Mouse (Mus musculus): ENCODE measurements around the gene Ptprg. TPM values are rescaled to one million over a fixed set of nuclear protein-coding genes. Genes with fewer than 3 reads are reported as not detected.

Gene Ptprg
- polyA plus RNA-seq, 1 experiment = 16.6 TPM

- H3K27me3 ChIP-seq (ENCODE audit: control insufficient read depth, insufficient read depth, insufficient read length) = no peaks in the 10 kb centered on the region
- H3K79me2 ChIP-seq (ENCODE audit: control insufficient read depth, insufficient read depth) = no peaks in the 10 kb centered on the region
- no peaks in the 10 kb centered on the region for H3K36me3 ChIP-seq (ENCODE audit: control insufficient read depth, insufficient read depth)
- TF ChIP-seq MYOD1 (IDR thresholded peaks at IDR 0.05; ENCODE audit: control insufficient read depth, insufficient read length, low read depth) = no peak
- no peak for TF ChIP-seq FOSL1 (IDR thresholded peaks at IDR 0.05; ENCODE audit: insufficient read depth, low read length, poor library complexity, severe bottlenecking)
- no peak for TF ChIP-seq MYOG (IDR thresholded peaks at IDR 0.05; ENCODE audit: control insufficient read depth, extremely low read depth, insufficient read length)
- no peak for TF ChIP-seq USF1 (IDR thresholded peaks at IDR 0.05; ENCODE audit: low read depth)
- no peak for TF ChIP-seq CTCF (IDR thresholded peaks at IDR 0.05; ENCODE audit: control insufficient read depth, insufficient read depth, insufficient read length)
- no peak for TF ChIP-seq MAX (IDR thresholded peaks at IDR 0.05)
- TF ChIP-seq CEBPB (IDR thresholded peaks at IDR 0.05; ENCODE audit: low read depth) = no peak
- no peaks in the 10 kb centered on the region for H3K79me3 ChIP-seq (ENCODE audit: low read depth)
- no peak overlapping the region for H3K4me3 ChIP-seq (ENCODE audit: insufficient read depth, poor library complexity, severe bottlenecking)
- no peak overlapping the region for H3ac ChIP-seq (ENCODE audit: control insufficient read depth, insufficient read length, low read depth)
Observed at GRCm38 (mm10) chr14:11702770-11703477, 149.6 kb downstream of the Ptprg start.

GRCm38 (mm10) chr14:11704871-11705270, 151.5 kb downstream of the Ptprg start:
- TF ChIP-seq USF1 (IDR thresholded peaks at IDR 0.05; ENCODE audit: low read depth) (no peak), MAX (IDR thresholded peaks at IDR 0.05) (no peak), CTCF (IDR thresholded peaks at IDR 0.05; ENCODE audit: control insufficient read depth, insufficient read depth, insufficient read length) (no peak), MYOG (IDR thresholded peaks at IDR 0.05; ENCODE audit: control insufficient read depth, extremely low read depth, insufficient read length) (no peak), MYOD1 (IDR thresholded peaks at IDR 0.05; ENCODE audit: control insufficient read depth, insufficient read length, low read depth) (no peak), FOSL1 (IDR thresholded peaks at IDR 0.05; ENCODE audit: insufficient read depth, low read length, poor library complexity, severe bottlenecking) (no peak), CEBPB (IDR thresholded peaks at IDR 0.05; ENCODE audit: low read depth) (no peak)
- H3K36me3 ChIP-seq (ENCODE audit: control insufficient read depth, insufficient read depth) = no peaks in the 10 kb centered on the region
- H3K27me3 ChIP-seq (ENCODE audit: control insufficient read depth, insufficient read depth, insufficient read length) = no peaks in the 10 kb centered on the region
- no peak overlapping the region for H3K4me3 ChIP-seq (ENCODE audit: insufficient read depth, poor library complexity, severe bottlenecking)
- H3ac ChIP-seq (ENCODE audit: control insufficient read depth, insufficient read length, low read depth) = no peak overlapping the region
- no peaks in the 10 kb centered on the region for H3K79me2 ChIP-seq (ENCODE audit: control insufficient read depth, insufficient read depth)
- no peaks in the 10 kb centered on the region for H3K79me3 ChIP-seq (ENCODE audit: low read depth)

GRCm38 (mm10) chr14:11709352-11709751, 156.0 kb downstream of the Ptprg start:
- peaks cover under 1% of the 10 kb centered on the region for H3K79me3 ChIP-seq (ENCODE audit: low read depth)
- H3ac ChIP-seq (ENCODE audit: control insufficient read depth, insufficient read length, low read depth) = no peak overlapping the region
- H3K4me3 ChIP-seq (ENCODE audit: insufficient read depth, poor library complexity, severe bottlenecking) = no peak overlapping the region
- H3K27me3 ChIP-seq (ENCODE audit: control insufficient read depth, insufficient read depth, insufficient read length) = no peaks in the 10 kb centered on the region
- H3K79me2 ChIP-seq (ENCODE audit: control insufficient read depth, insufficient read depth) = no peaks in the 10 kb centered on the region
- TF ChIP-seq MYOG (IDR thresholded peaks at IDR 0.05; ENCODE audit: control insufficient read depth, extremely low read depth, insufficient read length) (no peak), CEBPB (IDR thresholded peaks at IDR 0.05; ENCODE audit: low read depth) (no peak), USF1 (IDR thresholded peaks at IDR 0.05; ENCODE audit: low read depth) (no peak), MYOD1 (IDR thresholded peaks at IDR 0.05; ENCODE audit: control insufficient read depth, insufficient read length, low read depth) (no peak), CTCF (IDR thresholded peaks at IDR 0.05; ENCODE audit: control insufficient read depth, insufficient read depth, insufficient read length) (no peak), FOSL1 (IDR thresholded peaks at IDR 0.05; ENCODE audit: insufficient read depth, low read length, poor library complexity, severe bottlenecking) (no peak), MAX (IDR thresholded peaks at IDR 0.05) (no peak)
- H3K36me3 ChIP-seq (ENCODE audit: control insufficient read depth, insufficient read depth) = no peaks in the 10 kb centered on the region

GRCm38 (mm10) chr14:11709798-11710197, 156.5 kb downstream of the Ptprg start:
- no peaks in the 10 kb centered on the region for H3K36me3 ChIP-seq (ENCODE audit: control insufficient read depth, insufficient read depth)
- H3ac ChIP-seq (ENCODE audit: control insufficient read depth, insufficient read length, low read depth) = no peak overlapping the region
- no peaks in the 10 kb centered on the region for H3K27me3 ChIP-seq (ENCODE audit: control insufficient read depth, insufficient read depth, insufficient read length)
- no peak overlapping the region for H3K4me3 ChIP-seq (ENCODE audit: insufficient read depth, poor library complexity, severe bottlenecking)
- TF ChIP-seq CTCF (IDR thresholded peaks at IDR 0.05; ENCODE audit: control insufficient read depth, insufficient read depth, insufficient read length) (no peak), FOSL1 (IDR thresholded peaks at IDR 0.05; ENCODE audit: insufficient read depth, low read length, poor library complexity, severe bottlenecking) (no peak), USF1 (IDR thresholded peaks at IDR 0.05; ENCODE audit: low read depth) (no peak), MYOG (IDR thresholded peaks at IDR 0.05; ENCODE audit: control insufficient read depth, extremely low read depth, insufficient read length) (no peak), MYOD1 (IDR thresholded peaks at IDR 0.05; ENCODE audit: control insufficient read depth, insufficient read length, low read depth) (no peak), CEBPB (IDR thresholded peaks at IDR 0.05; ENCODE audit: low read depth) (no peak), MAX (IDR thresholded peaks at IDR 0.05) (no peak)
- no peaks in the 10 kb centered on the region for H3K79me2 ChIP-seq (ENCODE audit: control insufficient read depth, insufficient read depth)
- peaks cover 3% of the 10 kb centered on the region for H3K79me3 ChIP-seq (ENCODE audit: low read depth)

GRCm38 (mm10) chr14:11710410-11711122, 157.2 kb downstream of the Ptprg start:
- Histone ChIP-seq H3ac (ENCODE audit: control insufficient read depth, insufficient read length, low read depth) (no peak overlapping the region), H3K36me3 (ENCODE audit: control insufficient read depth, insufficient read depth) (no peaks in the 10 kb centered on the region), H3K79me3 (ENCODE audit: low read depth) (peaks cover 4% of the 10 kb centered on the region), H3K4me3 (ENCODE audit: insufficient read depth, poor library complexity, severe bottlenecking) (no peak overlapping the region), H3K79me2 (ENCODE audit: control insufficient read depth, insufficient read depth) (no peaks in the 10 kb centered on the region), H3K27me3 (ENCODE audit: control insufficient read depth, insufficient read depth, insufficient read length) (no peaks in the 10 kb centered on the region)
- no peak for TF ChIP-seq USF1 (IDR thresholded peaks at IDR 0.05; ENCODE audit: low read depth)
- TF ChIP-seq CEBPB (IDR thresholded peaks at IDR 0.05; ENCODE audit: low read depth) = no peak
- TF ChIP-seq MYOG (IDR thresholded peaks at IDR 0.05; ENCODE audit: control insufficient read depth, extremely low read depth, insufficient read length) = no peak
- no peak for TF ChIP-seq MAX (IDR thresholded peaks at IDR 0.05)
- TF ChIP-seq FOSL1 (IDR thresholded peaks at IDR 0.05; ENCODE audit: insufficient read depth, low read length, poor library complexity, severe bottlenecking) = no peak
- TF ChIP-seq CTCF (IDR thresholded peaks at IDR 0.05; ENCODE audit: control insufficient read depth, insufficient read depth, insufficient read length) = no peak
- no peak for TF ChIP-seq MYOD1 (IDR thresholded peaks at IDR 0.05; ENCODE audit: control insufficient read depth, insufficient read length, low read depth)

Data from C2C12 (cell line).